ENCODE assay signal across 8 mouse cellular contexts in the genomic region with DNA sequence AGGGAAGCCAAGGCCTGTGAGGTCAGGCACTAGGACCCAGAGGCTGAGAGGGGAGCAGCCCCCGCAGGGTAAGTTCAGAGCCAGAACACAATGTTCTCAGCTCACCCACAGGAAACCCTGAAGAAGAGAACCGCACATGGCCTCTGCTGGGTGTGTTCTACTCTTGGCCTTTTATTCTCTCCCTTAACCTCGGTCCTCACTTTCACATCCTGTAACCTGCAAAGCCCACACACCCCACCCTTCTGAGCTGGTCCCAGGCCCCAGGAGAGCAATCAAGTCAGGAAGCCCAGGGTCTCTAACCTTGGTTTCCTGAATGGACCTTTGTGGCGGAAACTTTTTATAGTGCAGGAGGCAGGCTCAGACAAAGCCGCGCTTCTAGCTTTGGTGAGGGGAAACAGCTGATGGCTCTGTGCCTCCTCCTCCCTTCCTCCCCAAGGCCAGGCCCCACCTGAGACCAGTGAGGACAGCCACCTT. TPM values are rescaled to one million over a fixed set of nuclear protein-coding genes. Genes with fewer than 3 reads are reported as not detected.
A peak's percentile ranks its signal among the peaks of the same experiment; 100 is the strongest.
DNase-seq lines count a peak whose midpoint lies in the region; ATAC-seq and TF ChIP-seq lines count a peak whose summit lies in the region.

No protein-coding gene starts in this region.

- H3K4me3 ChIP-seq in intestine, postnatal 0 days (ENCODE audit: low read depth, low read length): no peak overlapping the region
- H3K4me3 ChIP-seq in lung, adult 2 months (replicated peaks; ENCODE audit: extremely low read depth, low read depth, low read length): no peak overlapping the region
- no peak overlapping the region for H3K4me3 ChIP-seq in neural tube, embryonic 15.5 days (replicated peaks)

- H3K27me3 ChIP-seq in intestine, postnatal 0 days (replicated peaks; ENCODE audit: control insufficient read depth, insufficient read depth, low read length): no peaks in the 10 kb centered on the region
- H3K27me3 ChIP-seq in neural tube, embryonic 15.5 days (replicated peaks): no peaks in the 10 kb centered on the region

- intact Hi-C loops in left cerebral cortex, postnatal 36 days (cut with DNase I): no loop called here

- H3K4me2 ChIP-seq in intestine, postnatal 0 days (replicated peaks; ENCODE audit: low read depth): no peak overlapping the region
- peak overlapping the region; percentile 22 for H3K4me2 ChIP-seq in neural tube, embryonic 15.5 days

- ATAC-seq in intestine, postnatal 0 days: peak; percentile 34
- ATAC-seq in neural tube, embryonic 15.5 days (ENCODE audit: low FRiP score): no peak

- H3K9ac ChIP-seq in intestine, postnatal 0 days (ENCODE audit: low read depth, low read length): no peak overlapping the region
- no peak overlapping the region for H3K9ac ChIP-seq in neural tube, embryonic 15.5 days (replicated peaks)

- peaks cover 29% of the 10 kb centered on the region for H3K4me1 ChIP-seq in intestine, postnatal 0 days (replicated peaks; ENCODE audit: control insufficient read depth, insufficient read depth, low read length)
- peaks cover 50% of the 10 kb centered on the region for H3K4me1 ChIP-seq in lung, adult 2 months (ENCODE audit: control insufficient read depth, insufficient read depth, low read length)
- H3K4me1 ChIP-seq in neural tube, embryonic 15.5 days: peaks cover 47% of the 10 kb centered on the region

- WGBS in intestine, postnatal 0 days: 11% methylated on average over 6 of the region's 6 CpGs
- WGBS in lung, adult 2 months: 10% methylated on average over 6 of the region's 6 CpGs
- 12% methylated on average over 6 of the region's 6 CpGs for WGBS in neural tube, embryonic 15.5 days

- DNase-seq in left cerebral cortex, postnatal 36 days (ENCODE audit: low spot score in 2 of 2): peak; percentile 49 to 56
- DNase-seq in left cerebral cortex, adult 8-10 months (ENCODE audit: low spot score in 2 of 2): no peak
- DNase-seq in cerebellum, postnatal 36 days: peak; percentile 56 to 67
- peak; percentile 96 for DNase-seq in heart, adult 8-10 months (ENCODE audit: low spot score)
- DNase-seq in lung, adult 2 months: peak; percentile 50
- DNase-seq in urinary bladder, postnatal 10 days (ENCODE audit: low spot score): no peak

- TF ChIP-seq CTCF in intestine, postnatal 0 days (IDR thresholded peaks at IDR 0.05; ENCODE audit: low read depth): no peak
- no peak for TF ChIP-seq CTCF in lung, adult 2 months (IDR thresholded peaks at IDR 0.05; ENCODE audit: insufficient read depth, low read length)

- no peak; the same call in 1 of the 2 replicates for TF ChIP-seq POLR2A in lung, adult 2 months (IDR thresholded peaks at IDR 0.05; ENCODE audit: borderline replicate concordance, extremely low read depth, low read depth, low read length)

- peak overlapping the region; percentile 78 for H3K27ac ChIP-seq in intestine, postnatal 0 days (ENCODE audit: low read depth, low read length)
- peak overlapping the region; percentile 56 for H3K27ac ChIP-seq in neural tube, embryonic 15.5 days (replicated peaks)

- H3K36me3 ChIP-seq in intestine, postnatal 0 days (ENCODE audit: control insufficient read depth, insufficient read depth): no peaks in the 10 kb centered on the region
- no peaks in the 10 kb centered on the region for H3K36me3 ChIP-seq in neural tube, embryonic 15.5 days

- H3K9me3 ChIP-seq in intestine, postnatal 0 days (ENCODE audit: control insufficient read depth): no peaks in the 10 kb centered on the region
- no peaks in the 10 kb centered on the region for H3K9me3 ChIP-seq in neural tube, embryonic 15.5 days (replicated peaks)

RNA-seq across cellular contexts. Expression of gene Ddit4, which starts 22.6 kb away (rescaled TPM):
- 10 to 100 TPM; 33.5 to 58.5 TPM for total RNA-seq in left cerebral cortex, postnatal 36 days (2021)
- 10 to 100 TPM; 35.6 to 58.9 (median 44.0) TPM for total RNA-seq in left cerebral cortex, adult 8-10 months (2022)
- total RNA-seq in heart, adult 8-10 months (2022): 10 to 100 TPM; 22.1 to 74.4 (median 55.6) TPM
- 11.5 and 17.8 TPM in 2 replicates for polyA plus RNA-seq in intestine, postnatal 0 days (2015; fragmentation: Nextera tagmentation; extraction: Ambion mirVana)
- 32.6 and 53.4 TPM in 2 replicates for polyA plus RNA-seq in lung, adult 2 months (2012; rRNA removed)
- polyA plus RNA-seq in neural tube, embryonic 15.5 days (2015; fragmentation: Nextera tagmentation; extraction: Ambion mirVana): 80.8 and 91.6 TPM in 2 replicates

RNA-seq across cellular contexts. Expression of gene Ascc1, which starts 28.4 kb away (rescaled TPM):
- 10 to 100 TPM; 16.2 to 17.4 TPM for total RNA-seq in left cerebral cortex, postnatal 36 days (2021)
- total RNA-seq in left cerebral cortex, adult 8-10 months (2022): 10 to 100 TPM; 16.5 to 20.1 (median 17.6) TPM
- 10 to 100 TPM; 22.3 to 26.7 (median 24.4) TPM for total RNA-seq in heart, adult 8-10 months (2022)
- polyA plus RNA-seq in intestine, postnatal 0 days (2015; fragmentation: Nextera tagmentation; extraction: Ambion mirVana): 28.7 TPM in 2 replicates
- 21.1 and 29.5 TPM in 2 replicates for polyA plus RNA-seq in lung, adult 2 months (2012; rRNA removed)
- 45.4 and 47.3 TPM in 2 replicates for polyA plus RNA-seq in neural tube, embryonic 15.5 days (2015; fragmentation: Nextera tagmentation; extraction: Ambion mirVana)

RNA-seq across cellular contexts. Expression of gene Anapc16, which starts 28.7 kb away (rescaled TPM):
- 10 to 100 TPM; 62.0 to 66.6 TPM for total RNA-seq in left cerebral cortex, postnatal 36 days (2021)
- total RNA-seq in left cerebral cortex, adult 8-10 months (2022): 10 to 100 TPM; 58.0 to 60.8 (median 60.2) TPM
- 10 to 100 TPM; 59.0 to 88.1 (median 74.3) TPM for total RNA-seq in heart, adult 8-10 months (2022)
- polyA plus RNA-seq in intestine, postnatal 0 days (2015; fragmentation: Nextera tagmentation; extraction: Ambion mirVana): 98.4 and 100 TPM in 2 replicates
- polyA plus RNA-seq in lung, adult 2 months (2012; rRNA removed): 61.1 and 64.5 TPM in 2 replicates
- 106 TPM in 2 replicates for polyA plus RNA-seq in neural tube, embryonic 15.5 days (2015; fragmentation: Nextera tagmentation; extraction: Ambion mirVana)

Comparison
In these comparisons a context has a peak if more than half of its experiments do, and no peak if none do; other contexts are left out.
1. DNase-seq: peak in left cerebral cortex, postnatal 36 days (2 of 2), cerebellum, postnatal 36 days (2 of 2), heart, adult 8-10 months (single experiment) and lung, adult 2 months (single experiment); none in left cerebral cortex, adult 8-10 months (0 of 2) and urinary bladder, postnatal 10 days (single experiment).